Mouse (Mus musculus): ENCODE measurements around the gene Mfap1a. TPM values are rescaled to one million over a fixed set of nuclear protein-coding genes. Genes with fewer than 3 reads are reported as not detected.

Mfap1a gene
- 0.34 and 0.35 TPM in 2 replicates for polyA plus RNA-seq (2012; rRNA removed; ENCODE audit: low replicate concordance)

DNA sequence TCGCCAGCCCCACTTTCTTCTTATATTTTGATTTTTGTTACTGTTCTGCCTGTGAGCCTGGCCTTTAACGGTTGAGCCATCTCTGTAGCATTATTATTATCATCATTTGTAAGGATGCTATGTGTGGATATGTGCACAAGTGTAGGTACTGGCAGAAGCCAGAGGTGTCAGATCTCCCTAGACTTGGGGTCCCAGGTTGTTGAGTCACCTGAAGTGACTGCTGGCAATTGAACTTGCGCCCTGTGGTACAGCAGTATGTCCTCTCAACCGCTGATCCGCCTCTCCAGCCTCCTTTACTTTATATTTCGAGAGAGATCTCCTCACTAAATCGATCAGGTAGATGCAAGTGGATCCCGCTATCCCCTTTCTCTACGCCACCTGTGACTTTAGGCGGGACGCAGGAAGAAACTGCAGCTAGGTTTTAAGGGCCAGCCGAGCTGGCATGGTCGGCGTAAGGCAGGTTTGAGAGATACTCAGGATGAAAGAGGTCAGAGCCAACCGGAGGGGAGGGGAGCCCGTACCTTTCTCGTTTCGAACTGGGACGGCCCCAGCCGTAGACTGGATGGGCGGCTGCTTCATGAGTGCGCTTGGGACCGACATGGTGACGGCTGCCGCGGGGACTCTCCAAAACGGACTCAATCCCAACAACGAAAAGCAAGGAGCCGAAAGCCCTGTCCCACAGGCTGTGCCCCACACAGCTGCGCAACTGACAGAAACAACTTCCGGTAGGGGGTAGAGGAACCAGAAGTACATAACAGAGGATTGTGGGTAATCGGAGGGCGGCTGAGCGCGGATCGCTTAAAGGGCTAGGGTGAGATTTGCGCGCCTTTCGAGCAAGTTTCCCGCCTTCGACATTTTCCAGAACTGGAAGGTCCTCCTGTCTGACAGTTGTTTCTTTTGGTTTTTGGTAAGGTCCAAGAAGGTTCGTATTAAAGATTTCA, at the start of gene Mfap1a, which contains the start of gene Wdr76:
Gene Mfap1a, minus strand, starts transcription at position 724 of the 941 bp plus-strand sequence.
Gene Wdr76, plus strand, starts transcription at position 782 of the 941 bp plus-strand sequence.

GRCm38 (mm10) chr2:121473301-121474179, 32.9 kb downstream of the Mfap1a start, which contains the start of gene Mfap1b:
Gene Mfap1b, minus strand, starts transcription at chr2:121474067.

GRCm38 (mm10) chr2:121456692-121457642, 49.5 kb downstream of the Mfap1a start, which contains the start of gene Serinc4:
Gene Serinc4, minus strand, starts transcription at chr2:121456781.

DNA sequence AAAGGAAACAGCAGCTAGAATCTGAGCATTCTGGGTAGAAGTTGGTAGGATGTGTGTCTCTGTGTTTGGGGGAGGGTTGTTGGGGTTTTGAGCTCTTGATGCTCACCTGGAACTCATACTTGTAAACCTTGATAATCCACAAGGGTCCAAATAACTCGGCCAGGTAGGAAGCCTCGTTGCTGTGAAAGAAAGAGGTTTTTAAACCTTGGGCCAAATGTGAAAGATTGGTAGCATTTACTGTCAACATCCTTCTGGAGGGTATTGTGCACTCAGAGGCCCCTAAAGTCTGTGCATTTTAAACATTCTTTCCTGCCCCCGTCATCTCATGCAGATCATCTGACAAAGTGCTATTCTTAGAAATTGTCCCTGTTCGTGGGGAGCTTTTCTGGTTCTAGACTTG, 53.5 kb downstream of the Mfap1a start, which contains the start of gene Hypk:
Gene Hypk, plus strand, starts transcription at position 301 of the 400 bp plus-strand sequence.

DNA sequence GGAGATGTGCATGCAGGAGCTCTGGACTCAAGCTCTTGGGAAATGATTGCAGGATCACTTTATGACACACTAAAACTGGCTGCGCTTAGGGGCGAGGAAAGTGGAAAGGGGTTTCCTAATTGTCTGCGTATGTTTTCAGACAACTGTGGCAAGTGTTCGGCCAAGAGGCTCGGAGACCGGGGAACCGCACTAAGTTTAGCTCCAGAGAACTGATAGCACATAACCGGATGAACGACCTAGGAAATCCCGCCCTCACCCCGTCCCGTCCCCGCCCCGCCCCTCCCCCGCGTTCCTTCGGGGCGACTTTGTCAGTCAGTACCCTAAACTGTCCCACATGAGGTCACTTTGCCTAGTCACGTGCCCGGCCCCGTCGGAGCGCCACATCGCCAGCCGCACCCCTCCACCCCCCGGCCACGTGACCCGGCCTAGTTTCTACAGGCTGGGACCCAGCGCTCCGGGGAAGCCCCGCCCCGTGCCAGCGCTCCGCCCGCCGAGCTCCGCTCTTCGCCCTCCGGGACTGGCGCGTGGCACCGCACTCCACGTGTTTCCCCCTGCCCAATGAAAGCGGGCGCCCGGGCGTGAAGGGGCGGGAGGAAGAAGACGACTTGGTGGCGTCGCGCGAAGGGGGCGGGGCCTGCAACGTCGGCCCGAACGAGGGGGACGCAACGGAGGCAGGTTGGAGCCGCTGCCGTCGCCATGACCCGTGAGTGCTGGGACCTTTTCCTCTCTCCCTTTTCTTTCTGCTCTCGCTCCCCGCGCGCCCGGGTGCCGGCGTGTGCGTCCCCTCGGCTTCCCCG, 57.5 kb downstream of the Mfap1a start, which contains the start of gene Serf2:
Gene Serf2, plus strand, starts transcription at position 457 of the 797 bp plus-strand sequence.

DNA sequence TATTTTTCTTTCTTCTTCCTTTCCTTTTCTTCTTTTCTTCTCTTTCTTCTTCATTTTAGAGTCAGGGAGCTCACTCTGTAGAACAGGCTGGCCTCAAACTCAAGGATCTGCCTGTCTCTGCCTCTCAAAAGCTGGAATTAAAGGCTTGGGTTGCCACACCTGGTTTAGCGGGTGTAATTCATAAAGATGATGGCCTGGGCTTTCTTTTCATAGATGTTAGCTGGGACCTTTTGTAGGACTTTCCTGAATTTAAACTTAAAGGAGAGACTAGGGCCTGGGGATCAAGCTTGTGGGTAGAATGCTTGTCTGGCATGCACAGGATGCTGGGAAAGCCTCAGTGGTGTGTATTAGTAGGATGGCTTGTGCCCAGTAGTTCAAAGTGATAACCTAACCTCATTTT, 62.3 kb downstream of the Mfap1a start, which contains the start of gene Ell3:
Gene Ell3, minus strand, starts transcription at position 101 of the 400 bp plus-strand sequence.

Other genes with a start within 250 kb of the Mfap1a start
- gene Trp53bp1, start 235.3 kb downstream of the Mfap1a start, polyA plus RNA-seq (2012; rRNA removed; ENCODE audit: low replicate concordance): 2.9 and 10.6 TPM in 2 replicates
- gene Map1a, start 217.1 kb downstream of the Mfap1a start, polyA plus RNA-seq (2012; rRNA removed; ENCODE audit: low replicate concordance): 1.3 and 2.9 TPM in 2 replicates
- 38.4 and 48.8 TPM in 2 replicates for gene Ppip5k1, start 151.3 kb downstream of the Mfap1a start, polyA plus RNA-seq (2012; rRNA removed; ENCODE audit: low replicate concordance)
- 2,331 and 3,610 TPM in 2 replicates for gene Ckmt1, start 149.0 kb downstream of the Mfap1a start, polyA plus RNA-seq (2012; rRNA removed; ENCODE audit: low replicate concordance)
- gene Strc, start 119.5 kb downstream of the Mfap1a start, polyA plus RNA-seq (2012; rRNA removed; ENCODE audit: low replicate concordance): 0.19 and 1.1 TPM in 2 replicates
- 1,015 and 2,104 TPM in 2 replicates for gene Pdia3, start 92.9 kb downstream of the Mfap1a start, polyA plus RNA-seq (2012; rRNA removed; ENCODE audit: low replicate concordance)
- gene Catsper2, start 92.9 kb downstream of the Mfap1a start, polyA plus RNA-seq (2012; rRNA removed; ENCODE audit: low replicate concordance): 0.39 and 0.56 TPM in 2 replicates
- gene Ell3, start 62.4 kb downstream of the Mfap1a start, polyA plus RNA-seq (2012; rRNA removed; ENCODE audit: low replicate concordance): 1.5 and 1.9 TPM in 2 replicates
- gene Serf2, start 57.5 kb downstream of the Mfap1a start, polyA plus RNA-seq (2012; rRNA removed; ENCODE audit: low replicate concordance): 581 and 825 TPM in 2 replicates
- 1.1 and 3.5 TPM in 2 replicates for gene Hypk, start 53.4 kb downstream of the Mfap1a start, polyA plus RNA-seq (2012; rRNA removed; ENCODE audit: low replicate concordance)
- 0.09 and 0.30 TPM in 2 replicates for gene Serinc4, start 49.9 kb downstream of the Mfap1a start, polyA plus RNA-seq (2012; rRNA removed; ENCODE audit: low replicate concordance)
- 0.26 and 0.56 TPM in 2 replicates for gene Mfap1b, start 32.6 kb downstream of the Mfap1a start, polyA plus RNA-seq (2012; rRNA removed; ENCODE audit: low replicate concordance)
- 0.46 and 1.1 TPM in 2 replicates for gene Wdr76, start 58 bp upstream of the Mfap1a start, polyA plus RNA-seq (2012; rRNA removed; ENCODE audit: low replicate concordance)

All from duodenum, adult 2 months (tissue).